Mouse (Mus musculus): ENCODE results near the gene Slc27a2. TPM values are rescaled to one million over a fixed set of nuclear protein-coding genes. Genes with fewer than 3 reads are reported as not detected.
"Not testable (repeated sequence)": the region's sequence is repeated elsewhere in the genome, so short reads cannot be mapped to it uniquely, and the experiment has no call there.

The Slc27a2 gene
- polyA plus RNA-seq, 1 experiment from 2014 or later: 1.4 TPM

- no peak overlapping the region for H3K4me2 ChIP-seq
- no peaks in the 10 kb centered on the region for H3K4me1 ChIP-seq (ENCODE audit: control insufficient read depth, insufficient read depth, low read length)
- 69% methylated on average over 15 of the region's 15 CpGs for WGBS (ENCODE audit: insufficient replicate concordance)
- H3K27me3 ChIP-seq (ENCODE audit: control insufficient read depth, insufficient read depth, low read length): no peaks in the 10 kb centered on the region
- ATAC-seq (replicated peaks; ENCODE audit: insufficient number of reproducible peaks, low FRiP score, low TSS enrichment): no peak
- H3K9ac ChIP-seq (ENCODE audit: low read depth, low read length): no peak overlapping the region
- no peaks in the 10 kb centered on the region for H3K36me3 ChIP-seq (ENCODE audit: control insufficient read depth, insufficient read depth, low read length)
- no peaks in the 10 kb centered on the region for H3K9me3 ChIP-seq (replicated peaks; ENCODE audit: control insufficient read depth, low read length)
- no peak overlapping the region for H3K27ac ChIP-seq (ENCODE audit: low read depth, low read length)
- H3K4me3 ChIP-seq (ENCODE audit: low read depth, low read length): no peak overlapping the region
Measured at GRCm38 (mm10) chr2:126606061-126606687, 54.0 kb downstream of the Slc27a2 start.

GRCm38 (mm10) chr2:126606688-126607062 lies 54.5 kb downstream of the Slc27a2 start:
- 21% methylated on average over 4 of the region's 4 CpGs for WGBS (ENCODE audit: insufficient replicate concordance)

GRCm38 (mm10) chr2:126607553-126608203 lies 55.5 kb downstream of the Slc27a2 start:
- Histone ChIP-seq H3K9ac (ENCODE audit: low read depth, low read length) (no peak overlapping the region), H3K27ac (ENCODE audit: low read depth, low read length) (no peak overlapping the region)
- 39% methylated on average over 10 of the region's 10 CpGs for WGBS (ENCODE audit: insufficient replicate concordance)

More at GRCm38 (mm10) chr2:126606688-126607062, 54.5 kb downstream of the Slc27a2 start:
- Histone ChIP-seq H3K27ac (ENCODE audit: low read depth, low read length) (no peak overlapping the region), H3K27me3 (ENCODE audit: control insufficient read depth, insufficient read depth, low read length) (no peaks in the 10 kb centered on the region), H3K9me3 (replicated peaks; ENCODE audit: control insufficient read depth, low read length) (no peaks in the 10 kb centered on the region), H3K4me3 (ENCODE audit: low read depth, low read length) (no peak overlapping the region), H3K4me1 (ENCODE audit: control insufficient read depth, insufficient read depth, low read length) (no peaks in the 10 kb centered on the region), H3K9ac (ENCODE audit: low read depth, low read length) (no peak overlapping the region), H3K36me3 (ENCODE audit: control insufficient read depth, insufficient read depth, low read length) (no peaks in the 10 kb centered on the region), H3K4me2 (no peak overlapping the region)
- ATAC-seq (replicated peaks; ENCODE audit: insufficient number of reproducible peaks, low FRiP score, low TSS enrichment): no peak

GRCm38 (mm10) chr2:126609600-126609999 lies 57.4 kb downstream of the Slc27a2 start:
- not testable (repeated sequence) for H3K4me2 ChIP-seq; H3K27ac ChIP-seq (ENCODE audit: low read depth, low read length); H3K27me3 ChIP-seq (ENCODE audit: control insufficient read depth, insufficient read depth, low read length); H3K9ac ChIP-seq (ENCODE audit: low read depth, low read length); H3K36me3 ChIP-seq (ENCODE audit: control insufficient read depth, insufficient read depth, low read length); H3K4me1 ChIP-seq (ENCODE audit: control insufficient read depth, insufficient read depth, low read length); H3K4me3 ChIP-seq (ENCODE audit: low read depth, low read length); ATAC-seq (replicated peaks; ENCODE audit: insufficient number of reproducible peaks, low FRiP score, low TSS enrichment); H3K9me3 ChIP-seq (replicated peaks; ENCODE audit: control insufficient read depth, low read length)
- 56% methylated on average over 12 of the region's 12 CpGs for WGBS (ENCODE audit: insufficient replicate concordance)

More at GRCm38 (mm10) chr2:126607553-126608203, 55.5 kb downstream of the Slc27a2 start:
- H3K4me2 ChIP-seq: no peak overlapping the region
- no peaks in the 10 kb centered on the region for H3K4me1 ChIP-seq (ENCODE audit: control insufficient read depth, insufficient read depth, low read length)
- ATAC-seq (replicated peaks; ENCODE audit: insufficient number of reproducible peaks, low FRiP score, low TSS enrichment): no peak
- H3K27me3 ChIP-seq (ENCODE audit: control insufficient read depth, insufficient read depth, low read length): no peaks in the 10 kb centered on the region
- no peak overlapping the region for H3K4me3 ChIP-seq (ENCODE audit: low read depth, low read length)
- H3K36me3 ChIP-seq (ENCODE audit: control insufficient read depth, insufficient read depth, low read length): no peaks in the 10 kb centered on the region
- H3K9me3 ChIP-seq (replicated peaks; ENCODE audit: control insufficient read depth, low read length): no peaks in the 10 kb centered on the region

GRCm38 (mm10) chr2:126615355-126615754 lies 63.1 kb downstream of the Slc27a2 start:
- no peak overlapping the region for H3K9ac ChIP-seq (ENCODE audit: low read depth, low read length)
- peaks cover 10% of the 10 kb centered on the region for H3K4me1 ChIP-seq (ENCODE audit: control insufficient read depth, insufficient read depth, low read length)
- H3K36me3 ChIP-seq (ENCODE audit: control insufficient read depth, insufficient read depth, low read length): no peaks in the 10 kb centered on the region
- ATAC-seq (replicated peaks; ENCODE audit: insufficient number of reproducible peaks, low FRiP score, low TSS enrichment): no peak
- H3K27ac ChIP-seq (ENCODE audit: low read depth, low read length): no peak overlapping the region
- no peak overlapping the region for H3K4me2 ChIP-seq
- 77% methylated on average over 3 of the region's 3 CpGs for WGBS (ENCODE audit: insufficient replicate concordance)
- H3K27me3 ChIP-seq (ENCODE audit: control insufficient read depth, insufficient read depth, low read length): no peaks in the 10 kb centered on the region
- no peak overlapping the region for H3K4me3 ChIP-seq (ENCODE audit: low read depth, low read length)
- no peaks in the 10 kb centered on the region for H3K9me3 ChIP-seq (replicated peaks; ENCODE audit: control insufficient read depth, low read length)

- 13% methylated on average over 8 of the region's 8 CpGs for WGBS (ENCODE audit: insufficient replicate concordance)
- Histone ChIP-seq H3K27me3 (ENCODE audit: control insufficient read depth, insufficient read depth, low read length) (no peaks in the 10 kb centered on the region), H3K4me1 (ENCODE audit: control insufficient read depth, insufficient read depth, low read length) (peaks cover 10% of the 10 kb centered on the region), H3K9me3 (replicated peaks; ENCODE audit: control insufficient read depth, low read length) (no peaks in the 10 kb centered on the region), H3K36me3 (ENCODE audit: control insufficient read depth, insufficient read depth, low read length) (no peaks in the 10 kb centered on the region), H3K9ac (ENCODE audit: low read depth, low read length) (0 out of 2 replicates have a peak overlapping the region, but pooled peaks have one; percentile 43), H3K4me3 (ENCODE audit: low read depth, low read length) (no peak overlapping the region), H3K4me2 (peak overlapping the region; percentile 49), H3K27ac (ENCODE audit: low read depth, low read length) (peak overlapping the region; percentile 35; the same call in 1 of the 2 replicates)
- ATAC-seq (replicated peaks; ENCODE audit: insufficient number of reproducible peaks, low FRiP score, low TSS enrichment): 0 out of 2 replicates have a peak, but pooled peaks have one; percentile 18
Measured at GRCm38 (mm10) chr2:126618470-126619179, 66.4 kb downstream of the Slc27a2 start.

- ATAC-seq (replicated peaks; ENCODE audit: insufficient number of reproducible peaks, low FRiP score, low TSS enrichment): no peak
- 0 out of 2 replicates have a peak within 1 kb of the TSS, but pooled peaks have one; percentile 43 for H3K9ac ChIP-seq (ENCODE audit: low read depth, low read length)
Measured at GRCm38 (mm10) chr2:126619249-126619704, 67.1 kb downstream of the Slc27a2 start, which contains the start of gene Hdc. Gene Hdc, minus strand, starts transcription at chr2:126619299.

GRCm38 (mm10) chr2:126622455-126622854 lies 70.2 kb downstream of the Slc27a2 start:
- WGBS (ENCODE audit: insufficient replicate concordance): 69% methylated on average over 2 of the region's 2 CpGs
- H3K4me1 ChIP-seq (ENCODE audit: control insufficient read depth, insufficient read depth, low read length): peaks cover 10% of the 10 kb centered on the region
- no peaks in the 10 kb centered on the region for H3K9me3 ChIP-seq (replicated peaks; ENCODE audit: control insufficient read depth, low read length)
- H3K9ac ChIP-seq (ENCODE audit: low read depth, low read length): no peak overlapping the region
- no peak overlapping the region for H3K27ac ChIP-seq (ENCODE audit: low read depth, low read length)
- no peaks in the 10 kb centered on the region for H3K27me3 ChIP-seq (ENCODE audit: control insufficient read depth, insufficient read depth, low read length)
- ATAC-seq (replicated peaks; ENCODE audit: insufficient number of reproducible peaks, low FRiP score, low TSS enrichment): no peak
- no peak overlapping the region for H3K4me2 ChIP-seq
- H3K4me3 ChIP-seq (ENCODE audit: low read depth, low read length): no peak overlapping the region
- no peaks in the 10 kb centered on the region for H3K36me3 ChIP-seq (ENCODE audit: control insufficient read depth, insufficient read depth, low read length)

More at GRCm38 (mm10) chr2:126619249-126619704, 67.1 kb downstream of the Slc27a2 start, which contains the start of gene Hdc:
- H3K27ac ChIP-seq (ENCODE audit: low read depth, low read length): peak within 1 kb of the TSS; percentile 35; the same call in 1 of the 2 replicates
- peaks cover 10% of the 10 kb centered on the region for H3K4me1 ChIP-seq (ENCODE audit: control insufficient read depth, insufficient read depth, low read length)
- no peaks in the 10 kb centered on the region for H3K9me3 ChIP-seq (replicated peaks; ENCODE audit: control insufficient read depth, low read length)
- H3K4me2 ChIP-seq: peak within 1 kb of the TSS; percentile 49
- 34% methylated on average over 14 of the region's 14 CpGs for WGBS (ENCODE audit: insufficient replicate concordance)
- H3K27me3 ChIP-seq (ENCODE audit: control insufficient read depth, insufficient read depth, low read length): no peaks in the 10 kb centered on the region
- H3K4me3 ChIP-seq (ENCODE audit: low read depth, low read length): no peak within 1 kb of the TSS; the same call in 1 of the 2 replicates
- no peaks in the 10 kb centered on the region for H3K36me3 ChIP-seq (ENCODE audit: control insufficient read depth, insufficient read depth, low read length)

Data from heart, embryonic 11.5 days (tissue).